Mouse (Mus musculus) heart, embryonic 12.5 days (tissue): Measurements from ENCODE around the gene Rsph6a. TPM values are rescaled to one million over a fixed set of nuclear protein-coding genes. Genes with fewer than 3 reads are reported as not detected.

Source experiments
- ATAC-seq: fragments of 200-750 bp; cut with Nextera tagmentation; 2 replicates; pipeline ENCODE4 v1.8.0; 2017; ENCODE audit warnings: moderate TSS enrichment, moderate library complexity; ENCODE audit not compliant: insufficient number of reproducible peaks, low FRiP score
- H3K27ac ChIP-seq: fragments of 300-500 bp; sonication (generic); 2 replicates; pipeline ENCODE4 v1.5.1; 2016; ENCODE audit warnings: mild to moderate bottlenecking, moderate library complexity; ENCODE audit not compliant: poor library complexity, severe bottlenecking
- H3K27me3 ChIP-seq: fragments of 300-500 bp; sonication (generic); replicated peaks from 2 replicates; pipeline ENCODE4 v1.6.1; 2016; ENCODE audit warnings: mild to moderate bottlenecking, moderate library complexity
- H3K36me3 ChIP-seq: fragments of 300-500 bp; sonication (generic); 2 replicates; pipeline ENCODE4 v1.6.1; 2016; ENCODE audit warnings: mild to moderate bottlenecking, moderate library complexity
- H3K4me1 ChIP-seq: fragments of 300-500 bp; sonication (generic); replicated peaks from 2 replicates; pipeline ENCODE4 v1.6.1; 2016; ENCODE audit warnings: mild to moderate bottlenecking
- H3K4me2 ChIP-seq: fragments of 300-500 bp; sonication (generic); 2 replicates; pipeline ENCODE4 v1.6.1; 2016; ENCODE audit warnings: mild to moderate bottlenecking, moderate library complexity
- H3K4me3 ChIP-seq: fragments of 300-500 bp; sonication (generic); 2 replicates; pipeline ENCODE4 v1.5.1; 2016; ENCODE audit warnings: mild to moderate bottlenecking
- H3K9ac ChIP-seq: fragments of 300-500 bp; sonication (generic); 2 replicates; pipeline ENCODE4 v1.6.1; 2016; ENCODE audit warnings: mild to moderate bottlenecking, moderate library complexity
- H3K9me3 ChIP-seq: fragments of 300-500 bp; sonication (generic); replicated peaks from 2 replicates; pipeline ENCODE4 v1.6.1; 2016; ENCODE audit warnings: mild to moderate bottlenecking, moderate library complexity
- WGBS: fragments of 180-500 bp; shearing (Covaris S2); methylation state at CpG from one replicate; pipeline ENCODE4 v1.1.7; 2016; 5-methylcytosine and 5-hydroxymethylcytosine counted together
- polyA plus RNA-seq: library from polyadenylated mRNA; unstranded; fragments of >200 nt; fragmentation: Nextera tagmentation; extraction: Ambion mirVana; gene quantifications from 2 replicates; pipeline ENCODE4 v1.2.1, GENCODE M21; 2016

The Rsph6a gene
- polyA plus RNA-seq, 1 experiment from 2014 or later, result not detected

- Histone ChIP-seq H3K9me3 (no peaks in the 10 kb centered on the region), H3K27ac (no peak overlapping the region), H3K4me1 (no peaks in the 10 kb centered on the region), H3K27me3 (no peaks in the 10 kb centered on the region), H3K9ac (no peak overlapping the region), H3K4me2 (no peak overlapping the region), H3K4me3 (no peak overlapping the region), H3K36me3 (peaks cover 98% of the 10 kb centered on the region)
- no peak for ATAC-seq
- 83% methylated on average over 14 of the region's 14 CpGs for WGBS
These were observed 6.4 kb upstream of the Rsph6a start for GRCm38 (mm10) chr7:19048006-19048527.

GRCm38 (mm10) chr7:19049252-19049651 lies 5.2 kb upstream of the Rsph6a start:
- Histone ChIP-seq H3K36me3 (peaks cover 89% of the 10 kb centered on the region), H3K27ac (no peak overlapping the region), H3K9ac (no peak overlapping the region), H3K4me3 (no peak overlapping the region), H3K4me1 (0 out of 2 replicates have a peak, but pooled peaks cover 4% of the 10 kb centered on the region), H3K9me3 (no peaks in the 10 kb centered on the region), H3K27me3 (no peaks in the 10 kb centered on the region), H3K4me2 (no peak overlapping the region)
- no peak for ATAC-seq
- WGBS, result 89% methylated on average over 5 of the region's 5 CpGs

GRCm38 (mm10) chr7:19050172-19050571 lies 4.3 kb upstream of the Rsph6a start:
- Histone ChIP-seq H3K27ac (no peak overlapping the region), H3K4me1 (0 out of 2 replicates have a peak, but pooled peaks cover 8% of the 10 kb centered on the region), H3K27me3 (no peaks in the 10 kb centered on the region), H3K4me2 (no peak overlapping the region), H3K9ac (no peak overlapping the region), H3K9me3 (no peaks in the 10 kb centered on the region), H3K4me3 (no peak overlapping the region), H3K36me3 (peaks cover 86% of the 10 kb centered on the region)
- WGBS, result 86% methylated on average over 8 of the region's 8 CpGs
- no peak for ATAC-seq

- Histone ChIP-seq H3K4me3 (no peak overlapping the region), H3K9me3 (no peaks in the 10 kb centered on the region), H3K27ac (no peak overlapping the region), H3K9ac (no peak overlapping the region), H3K36me3 (peaks cover 78% of the 10 kb centered on the region), H3K27me3 (no peaks in the 10 kb centered on the region), H3K4me1 (0 out of 2 replicates have a peak, but pooled peaks cover 8% of the 10 kb centered on the region), H3K4me2 (no peak overlapping the region)
- 58% methylated on average over 4 of the region's 4 CpGs for WGBS
- ATAC-seq, result no peak
These were observed 3.3 kb upstream of the Rsph6a start for GRCm38 (mm10) chr7:19051161-19051560.

GRCm38 (mm10) chr7:19052345-19053135 lies 1.9 kb upstream of the Rsph6a start:
- no peak overlapping the region for H3K4me3 ChIP-seq
- no peak overlapping the region for H3K9ac ChIP-seq
- H3K9me3 ChIP-seq, result peaks cover 7% of the 10 kb centered on the region; the same call in 1 of the 2 replicates
- 0 out of 2 replicates have a peak, but pooled peaks cover 8% of the 10 kb centered on the region for H3K4me1 ChIP-seq
- 88% methylated on average over 15 of the region's 15 CpGs for WGBS
- no peak overlapping the region for H3K4me2 ChIP-seq
- H3K27ac ChIP-seq, result no peak overlapping the region
- peaks cover 71% of the 10 kb centered on the region for H3K36me3 ChIP-seq
- ATAC-seq, result no peak
- no peaks in the 10 kb centered on the region for H3K27me3 ChIP-seq

GRCm38 (mm10) chr7:19053136-19053532 lies 1.4 kb upstream of the Rsph6a start:
- H3K4me2 ChIP-seq, result no peak overlapping the region
- peaks cover 65% of the 10 kb centered on the region for H3K36me3 ChIP-seq
- 0 out of 2 replicates have a peak, but pooled peaks cover 8% of the 10 kb centered on the region for H3K4me1 ChIP-seq
- 92% methylated on average over 7 of the region's 7 CpGs for WGBS
- H3K27ac ChIP-seq, result no peak overlapping the region
- H3K27me3 ChIP-seq, result no peaks in the 10 kb centered on the region
- ATAC-seq, result no peak
- H3K9me3 ChIP-seq, result peaks cover 7% of the 10 kb centered on the region; the same call in 1 of the 2 replicates
- no peak overlapping the region for H3K4me3 ChIP-seq
- H3K9ac ChIP-seq, result no peak overlapping the region

- peak overlapping the region; percentile 14; the same call in 1 of the 2 replicates for H3K4me3 ChIP-seq
These were observed 237 bp downstream of the Rsph6a start for GRCm38 (mm10) chr7:19054777-19055076.

GRCm38 (mm10) chr7:19055108-19055507 lies 618 bp downstream of the Rsph6a start:
- 87% methylated on average over 8 of the region's 8 CpGs for WGBS
- no peak overlapping the region for H3K4me2 ChIP-seq
- no peak overlapping the region for H3K9ac ChIP-seq
- H3K4me3 ChIP-seq, result no peak overlapping the region
- ATAC-seq, result no peak
- H3K9me3 ChIP-seq, result peaks cover 7% of the 10 kb centered on the region; the same call in 1 of the 2 replicates
- H3K27me3 ChIP-seq, result no peaks in the 10 kb centered on the region
- H3K36me3 ChIP-seq, result peaks cover 45% of the 10 kb centered on the region
- no peak overlapping the region for H3K27ac ChIP-seq
- H3K4me1 ChIP-seq, result 0 out of 2 replicates have a peak, but pooled peaks cover 8% of the 10 kb centered on the region

More at GRCm38 (mm10) chr7:19054777-19055076, 237 bp downstream of the Rsph6a start:
- Histone ChIP-seq H3K27me3 (no peaks in the 10 kb centered on the region), H3K36me3 (peaks cover 49% of the 10 kb centered on the region), H3K9me3 (peaks cover 7% of the 10 kb centered on the region; the same call in 1 of the 2 replicates), H3K4me2 (peak overlapping the region; percentile 56), H3K4me1 (0 out of 2 replicates have a peak, but pooled peaks cover 8% of the 10 kb centered on the region), H3K27ac (no peak overlapping the region), H3K9ac (0 out of 2 replicates have a peak overlapping the region, but pooled peaks have one; percentile 27)
- ATAC-seq, result no peak
- 72% methylated on average over 9 of the region's 9 CpGs for WGBS

- Histone ChIP-seq H3K4me3 (no peak overlapping the region), H3K4me1 (0 out of 2 replicates have a peak, but pooled peaks cover 8% of the 10 kb centered on the region), H3K9ac (no peak overlapping the region), H3K27ac (no peak overlapping the region), H3K27me3 (no peaks in the 10 kb centered on the region), H3K4me2 (no peak overlapping the region), H3K36me3 (peaks cover 24% of the 10 kb centered on the region), H3K9me3 (peaks cover 7% of the 10 kb centered on the region; the same call in 1 of the 2 replicates)
- no peak for ATAC-seq
- 75% methylated on average over 10 of the region's 10 CpGs for WGBS
These were observed 2.9 kb downstream of the Rsph6a start for GRCm38 (mm10) chr7:19057405-19057804.

GRCm38 (mm10) chr7:19065896-19066295 lies 11.4 kb downstream of the Rsph6a start:
- H3K9me3 ChIP-seq, result peaks cover 10% of the 10 kb centered on the region; the same call in 1 of the 2 replicates
- 0 out of 2 replicates have a peak overlapping the region, but pooled peaks have one; percentile 2 for H3K9ac ChIP-seq
- H3K27ac ChIP-seq, result no peak overlapping the region
- H3K4me1 ChIP-seq, result no peaks in the 10 kb centered on the region
- no peak overlapping the region for H3K4me2 ChIP-seq
- ATAC-seq, result no peak
- H3K4me3 ChIP-seq, result peak overlapping the region; percentile 4; the same call in 1 of the 2 replicates
- peaks cover 49% of the 10 kb centered on the region for H3K27me3 ChIP-seq
- no peaks in the 10 kb centered on the region for H3K36me3 ChIP-seq
- 47% methylated on average over 13 of the region's 13 CpGs for WGBS

GRCm38 (mm10) chr7:19067063-19067462 lies 12.6 kb downstream of the Rsph6a start:
- Histone ChIP-seq H3K27ac (no peak overlapping the region), H3K9ac (no peak overlapping the region), H3K4me1 (no peaks in the 10 kb centered on the region), H3K4me3 (no peak overlapping the region), H3K4me2 (no peak overlapping the region), H3K9me3 (peaks cover 10% of the 10 kb centered on the region; the same call in 1 of the 2 replicates), H3K36me3 (no peaks in the 10 kb centered on the region), H3K27me3 (peaks cover 49% of the 10 kb centered on the region)
- no peak for ATAC-seq
- 42% methylated on average over 14 of the region's 14 CpGs for WGBS
